Mouse (Mus musculus): ENCODE data around the gene Hspbap1. TPM values are rescaled to one million over a fixed set of nuclear protein-coding genes. Genes with fewer than 3 reads are reported as not detected.
A peak's percentile ranks its signal among the peaks of the same experiment; 100 is the strongest.

Hspbap1 gene
- polyA plus RNA-seq, 1 experiment from 2014 or later, result 16.1 TPM

DNA sequence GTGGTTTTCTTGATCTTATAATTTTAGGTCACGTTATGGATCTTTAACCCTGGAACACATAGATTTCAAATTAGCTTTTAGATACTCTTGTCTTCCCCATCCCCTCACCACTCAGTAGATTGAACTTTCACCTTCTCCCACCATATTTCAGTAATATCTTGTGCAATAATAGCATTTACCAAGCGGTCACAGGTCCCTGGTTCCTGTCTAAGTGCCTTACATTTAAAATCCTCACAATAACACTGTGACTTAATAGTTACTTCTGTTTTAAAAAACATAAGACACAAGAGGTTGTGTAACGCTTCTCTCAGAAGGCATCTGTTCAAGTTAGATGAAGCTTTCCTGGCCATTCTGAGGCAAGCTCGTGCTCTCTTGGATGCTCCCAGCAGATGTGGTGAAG is 33.5 kb downstream of the Hspbap1 start:
- ATAC-seq (ENCODE audit: insufficient read depth), result no peak

DNA sequence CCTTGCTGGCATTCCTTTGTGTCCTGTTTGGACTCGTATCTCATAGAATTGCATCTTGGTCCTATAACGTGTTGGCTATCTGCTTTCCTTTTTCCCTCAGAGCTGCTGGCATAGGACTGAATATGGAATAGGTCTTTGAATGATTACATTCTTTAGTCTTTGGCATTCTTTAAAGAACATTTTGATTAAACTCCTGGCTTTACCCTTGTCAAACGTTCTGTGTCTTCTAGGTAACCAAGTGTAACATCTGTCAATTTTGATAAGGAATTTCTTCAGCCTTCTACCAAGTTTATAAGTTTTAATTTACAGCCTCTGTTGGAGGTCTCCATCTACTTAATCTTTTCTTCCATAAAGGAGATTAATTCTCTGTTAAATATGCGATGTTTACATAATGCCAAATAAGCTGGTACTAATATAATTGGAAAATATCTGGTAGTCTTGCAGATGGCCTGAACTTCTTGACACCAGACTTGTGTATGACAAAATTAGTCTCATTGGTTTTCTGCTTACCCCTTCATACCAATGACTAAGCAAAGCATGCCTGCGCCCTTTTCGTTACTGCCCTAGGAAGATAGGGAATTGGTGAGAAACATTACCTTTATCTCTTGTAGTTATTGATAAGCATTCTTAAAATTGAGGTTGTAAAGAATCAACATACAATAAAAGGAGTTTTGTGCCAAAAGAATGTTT is 36.9 kb downstream of the Hspbap1 start:
- Histone ChIP-seq H3K9me3 (replicated peaks) (no peaks in the 10 kb centered on the region; the same call in 1 of the 2 replicates), H3K27ac (replicated peaks) (peak overlapping the region; percentile 96), H3K4me1 (replicated peaks) (peaks cover 54% of the 10 kb centered on the region), H3K36me3 (replicated peaks) (peaks cover 33% of the 10 kb centered on the region), H3K9ac (peak overlapping the region; percentile 35; the same call in 1 of the 2 replicates), H3K27me3 (no peaks in the 10 kb centered on the region), H3K4me2 (peak overlapping the region; percentile 54), H3K4me3 (replicated peaks) (peak overlapping the region; percentile 51)
- WGBS (ENCODE audit: insufficient replicate concordance), result 23% methylated on average over 6 of the region's 6 CpGs
- ATAC-seq (ENCODE audit: insufficient read depth), result peak; percentile 86

More for the DNA sequence above, 33.5 kb downstream of the Hspbap1 start:
- no peak overlapping the region for H3K4me2 ChIP-seq
- H3K27me3 ChIP-seq, result no peaks in the 10 kb centered on the region
- H3K36me3 ChIP-seq (replicated peaks), result peaks cover 25% of the 10 kb centered on the region
- no peak overlapping the region for H3K4me3 ChIP-seq (replicated peaks)
- peaks cover 34% of the 10 kb centered on the region for H3K4me1 ChIP-seq (replicated peaks)
- H3K9ac ChIP-seq, result no peak overlapping the region
- WGBS (ENCODE audit: insufficient replicate concordance), result 86% methylated on average over 4 of the region's 4 CpGs
- H3K9me3 ChIP-seq (replicated peaks), result no peaks in the 10 kb centered on the region
- H3K27ac ChIP-seq (replicated peaks), result 0 out of 2 replicates have a peak overlapping the region, but pooled peaks have one; percentile 11

DNA sequence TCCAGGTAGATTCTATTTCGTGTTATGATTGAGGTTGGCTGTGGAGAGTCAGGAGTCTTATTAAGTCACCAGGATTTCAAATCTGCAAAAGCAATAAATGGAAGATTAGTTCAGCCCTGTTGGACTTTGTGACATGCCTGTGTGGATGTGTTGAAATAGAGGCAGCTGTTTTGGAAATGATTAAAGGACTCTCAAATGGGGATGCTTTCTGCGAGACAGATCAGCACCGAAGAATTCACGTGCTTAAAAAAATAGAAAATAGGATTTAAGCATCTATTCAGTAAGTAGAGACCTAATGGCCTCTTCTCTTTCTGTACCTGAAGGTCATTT is 37.5 kb downstream of the Hspbap1 start:
- Histone ChIP-seq H3K4me3 (replicated peaks) (peak overlapping the region; percentile 51), H3K4me1 (replicated peaks) (peaks cover 53% of the 10 kb centered on the region), H3K36me3 (replicated peaks) (peaks cover 29% of the 10 kb centered on the region), H3K9me3 (replicated peaks) (no peaks in the 10 kb centered on the region; the same call in 1 of the 2 replicates), H3K27me3 (no peaks in the 10 kb centered on the region), H3K4me2 (peak overlapping the region; percentile 54), H3K27ac (replicated peaks) (peak overlapping the region; percentile 96), H3K9ac (peak overlapping the region; percentile 14; the same call in 1 of the 2 replicates)
- 26% methylated on average over 4 of the region's 4 CpGs for WGBS (ENCODE audit: insufficient replicate concordance)
- peak; percentile 45 for ATAC-seq (ENCODE audit: insufficient read depth)

GRCm38 (mm10) chr16:35808838-35809237 is 38.7 kb downstream of the Hspbap1 start:
- peak; percentile 82 for ATAC-seq (ENCODE audit: insufficient read depth)
- H3K27me3 ChIP-seq, result no peaks in the 10 kb centered on the region
- 50% methylated on average over 2 of the region's 2 CpGs for WGBS (ENCODE audit: insufficient replicate concordance)
- H3K4me2 ChIP-seq, result peak overlapping the region; percentile 54
- peak overlapping the region; percentile 51 for H3K4me3 ChIP-seq (replicated peaks)
- peak overlapping the region; percentile 96 for H3K27ac ChIP-seq (replicated peaks)
- no peaks in the 10 kb centered on the region; the same call in 1 of the 2 replicates for H3K9me3 ChIP-seq (replicated peaks)
- H3K9ac ChIP-seq, result no peak overlapping the region
- H3K36me3 ChIP-seq (replicated peaks), result peaks cover 37% of the 10 kb centered on the region
- peaks cover 41% of the 10 kb centered on the region for H3K4me1 ChIP-seq (replicated peaks)

- no peak overlapping the region for H3K4me2 ChIP-seq
- no peak for ATAC-seq (ENCODE audit: insufficient read depth)
- H3K4me3 ChIP-seq (replicated peaks), result no peak overlapping the region
- H3K27me3 ChIP-seq, result no peaks in the 10 kb centered on the region
- no peak overlapping the region for H3K9ac ChIP-seq
- WGBS (ENCODE audit: insufficient replicate concordance), result 68% methylated on average over 3 of the region's 3 CpGs
- peaks cover 73% of the 10 kb centered on the region for H3K36me3 ChIP-seq (replicated peaks)
- no peaks in the 10 kb centered on the region; the same call in 1 of the 2 replicates for H3K9me3 ChIP-seq (replicated peaks)
- peaks cover 30% of the 10 kb centered on the region for H3K4me1 ChIP-seq (replicated peaks)
- H3K27ac ChIP-seq (replicated peaks), result no peak overlapping the region
Measured at GRCm38 (mm10) chr16:35813119-35813518, 42.9 kb downstream of the Hspbap1 start.

- peak; percentile 73 for ATAC-seq (ENCODE audit: insufficient read depth)
- Histone ChIP-seq H3K27me3 (no peaks in the 10 kb centered on the region), H3K9ac (no peak overlapping the region), H3K4me3 (replicated peaks) (no peak overlapping the region), H3K4me1 (replicated peaks) (peaks cover 6% of the 10 kb centered on the region), H3K27ac (replicated peaks) (no peak overlapping the region), H3K9me3 (replicated peaks) (no peaks in the 10 kb centered on the region), H3K36me3 (replicated peaks) (peaks cover 88% of the 10 kb centered on the region), H3K4me2 (no peak overlapping the region)
- 29% methylated on average over 13 of the region's 13 CpGs for WGBS (ENCODE audit: insufficient replicate concordance)
Measured at GRCm38 (mm10) chr16:35817255-35818089, 47.3 kb downstream of the Hspbap1 start.

DNA sequence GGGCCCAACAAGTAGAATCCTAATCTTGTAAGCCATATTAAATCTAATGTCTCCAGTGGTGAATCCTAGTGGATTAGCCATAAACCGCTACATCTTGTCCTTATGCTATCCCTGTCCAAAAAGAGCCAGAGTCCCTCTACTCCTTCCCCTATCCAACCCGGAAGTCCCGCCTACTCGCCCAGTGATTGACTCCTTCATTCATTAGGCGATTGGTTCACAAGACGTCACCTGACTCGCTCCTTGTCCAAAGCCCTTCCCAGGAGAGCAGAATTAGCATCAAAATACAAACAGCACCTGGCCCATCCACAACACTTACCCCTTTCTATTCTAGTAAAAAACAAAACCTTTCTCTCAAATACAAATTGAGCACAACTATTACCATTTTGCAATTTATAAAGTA is 59.8 kb downstream of the Hspbap1 start:
- Histone ChIP-seq H3K9me3 (replicated peaks) (no peaks in the 10 kb centered on the region), H3K4me1 (replicated peaks) (no peaks in the 10 kb centered on the region), H3K9ac (no peak overlapping the region), H3K36me3 (replicated peaks) (peaks cover 30% of the 10 kb centered on the region), H3K27ac (replicated peaks) (no peak overlapping the region), H3K4me2 (no peak overlapping the region), H3K27me3 (no peaks in the 10 kb centered on the region), H3K4me3 (replicated peaks) (no peak overlapping the region)
- no peak for ATAC-seq (ENCODE audit: insufficient read depth)
- WGBS (ENCODE audit: insufficient replicate concordance), result 49% methylated on average over 7 of the region's 7 CpGs

DNA sequence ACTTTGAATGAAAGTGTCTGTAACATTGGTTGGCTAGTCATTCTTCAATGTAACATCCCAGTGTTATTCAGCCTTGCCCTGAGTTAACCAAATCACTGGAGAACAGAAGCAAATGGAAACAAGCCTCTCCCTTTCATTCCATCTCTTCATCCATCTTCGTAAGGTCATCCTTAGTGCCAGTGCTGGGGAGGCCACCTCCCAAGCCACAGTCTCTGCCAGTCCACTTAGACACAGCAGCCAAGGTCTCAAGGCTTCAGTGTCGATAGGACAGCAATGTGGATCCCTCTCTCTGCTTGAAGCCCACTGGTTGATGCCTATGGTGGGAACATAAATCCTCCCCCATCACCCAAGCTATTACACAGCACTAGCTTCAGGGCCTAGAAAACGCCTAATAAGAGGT is 62.8 kb downstream of the Hspbap1 start:
- H3K4me3 ChIP-seq (replicated peaks), result no peak overlapping the region
- no peaks in the 10 kb centered on the region for H3K27me3 ChIP-seq
- no peak overlapping the region for H3K27ac ChIP-seq (replicated peaks)
- H3K36me3 ChIP-seq (replicated peaks), result peaks cover 2% of the 10 kb centered on the region
- H3K4me1 ChIP-seq (replicated peaks), result no peaks in the 10 kb centered on the region
- WGBS (ENCODE audit: insufficient replicate concordance), result 58% methylated on average over 3 of the region's 3 CpGs
- H3K4me2 ChIP-seq, result no peak overlapping the region
- ATAC-seq (ENCODE audit: insufficient read depth), result no peak
- no peaks in the 10 kb centered on the region for H3K9me3 ChIP-seq (replicated peaks)
- no peak overlapping the region for H3K9ac ChIP-seq

- H3K27ac ChIP-seq (replicated peaks), result no peak overlapping the region
- H3K4me2 ChIP-seq, result no peak overlapping the region
- no peaks in the 10 kb centered on the region for H3K27me3 ChIP-seq
- H3K4me3 ChIP-seq (replicated peaks), result no peak overlapping the region
- no peaks in the 10 kb centered on the region for H3K4me1 ChIP-seq (replicated peaks)
- no peaks in the 10 kb centered on the region for H3K36me3 ChIP-seq (replicated peaks)
- H3K9ac ChIP-seq, result no peak overlapping the region
- no peak for ATAC-seq (ENCODE audit: insufficient read depth)
- H3K9me3 ChIP-seq (replicated peaks), result no peaks in the 10 kb centered on the region
- 80% methylated on average over 8 of the region's 8 CpGs for WGBS (ENCODE audit: insufficient replicate concordance)
Measured at GRCm38 (mm10) chr16:35834653-35835052, 64.5 kb downstream of the Hspbap1 start.

- Histone ChIP-seq H3K4me2 (no peak overlapping the region), H3K9me3 (replicated peaks) (no peaks in the 10 kb centered on the region), H3K4me3 (replicated peaks) (no peak overlapping the region), H3K9ac (no peak overlapping the region), H3K36me3 (replicated peaks) (no peaks in the 10 kb centered on the region), H3K27ac (replicated peaks) (no peak overlapping the region), H3K27me3 (no peaks in the 10 kb centered on the region), H3K4me1 (replicated peaks) (no peaks in the 10 kb centered on the region)
- WGBS (ENCODE audit: insufficient replicate concordance), result 4% methylated on average over 1 of the region's 1 CpGs
- ATAC-seq (ENCODE audit: insufficient read depth), result no peak
Measured at GRCm38 (mm10) chr16:35839680-35840079, 69.5 kb downstream of the Hspbap1 start.

GRCm38 (mm10) chr16:35847138-35847537 is 77.0 kb downstream of the Hspbap1 start:
- Histone ChIP-seq H3K27ac (replicated peaks) (no peak overlapping the region), H3K4me3 (replicated peaks) (no peak overlapping the region), H3K9ac (no peak overlapping the region), H3K36me3 (replicated peaks) (no peaks in the 10 kb centered on the region), H3K27me3 (no peaks in the 10 kb centered on the region), H3K9me3 (replicated peaks) (no peaks in the 10 kb centered on the region), H3K4me2 (no peak overlapping the region), H3K4me1 (replicated peaks) (no peaks in the 10 kb centered on the region)
- no peak for ATAC-seq (ENCODE audit: insufficient read depth)

All from liver, embryonic 15.5 days (tissue).